Mouse (Mus musculus) skeletal muscle tissue, adult 2 months (tissue): ENCODE measurements around the gene Arhgap33.
"Not testable (repeated sequence)": the region's sequence is repeated elsewhere in the genome, so short reads cannot be mapped to it uniquely, and the experiment has no call there.

Experiments
- DNase-seq: peaks from one replicate; pipeline ENCODE4 v3.0.0-alpha.2; 2012; ENCODE audit warnings: low read depth, low spot score

The Arhgap33 gene

DNA sequence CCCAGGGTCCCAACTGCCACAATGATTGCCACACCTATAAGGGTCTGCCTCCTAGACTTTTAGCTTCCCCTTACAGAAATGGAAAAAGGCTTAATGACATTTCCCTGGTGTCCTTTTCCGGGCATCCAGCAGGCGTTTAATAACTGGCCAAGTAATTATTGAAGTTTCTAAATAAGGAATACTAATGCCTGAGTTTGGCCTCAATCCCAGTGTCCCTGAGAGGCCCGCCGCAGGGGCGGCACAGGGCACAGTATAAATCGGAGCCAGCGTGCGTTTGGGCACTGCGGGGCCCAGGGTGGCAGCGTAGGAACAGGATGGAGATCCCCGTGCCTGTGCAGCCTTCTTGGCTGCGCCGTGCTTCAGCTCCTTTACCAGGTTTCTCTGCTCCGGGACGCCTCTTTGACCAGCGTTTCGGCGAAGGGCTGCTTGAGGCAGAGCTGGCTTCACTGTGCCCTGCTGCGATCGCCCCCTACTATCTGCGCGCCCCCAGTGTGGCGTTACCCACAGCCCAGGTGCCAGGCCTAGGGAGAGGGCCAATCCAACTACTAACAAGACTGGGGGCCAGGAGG, 18.2 kb upstream of the Arhgap33 start:
- DNase-seq, result peak; percentile 80

DNA sequence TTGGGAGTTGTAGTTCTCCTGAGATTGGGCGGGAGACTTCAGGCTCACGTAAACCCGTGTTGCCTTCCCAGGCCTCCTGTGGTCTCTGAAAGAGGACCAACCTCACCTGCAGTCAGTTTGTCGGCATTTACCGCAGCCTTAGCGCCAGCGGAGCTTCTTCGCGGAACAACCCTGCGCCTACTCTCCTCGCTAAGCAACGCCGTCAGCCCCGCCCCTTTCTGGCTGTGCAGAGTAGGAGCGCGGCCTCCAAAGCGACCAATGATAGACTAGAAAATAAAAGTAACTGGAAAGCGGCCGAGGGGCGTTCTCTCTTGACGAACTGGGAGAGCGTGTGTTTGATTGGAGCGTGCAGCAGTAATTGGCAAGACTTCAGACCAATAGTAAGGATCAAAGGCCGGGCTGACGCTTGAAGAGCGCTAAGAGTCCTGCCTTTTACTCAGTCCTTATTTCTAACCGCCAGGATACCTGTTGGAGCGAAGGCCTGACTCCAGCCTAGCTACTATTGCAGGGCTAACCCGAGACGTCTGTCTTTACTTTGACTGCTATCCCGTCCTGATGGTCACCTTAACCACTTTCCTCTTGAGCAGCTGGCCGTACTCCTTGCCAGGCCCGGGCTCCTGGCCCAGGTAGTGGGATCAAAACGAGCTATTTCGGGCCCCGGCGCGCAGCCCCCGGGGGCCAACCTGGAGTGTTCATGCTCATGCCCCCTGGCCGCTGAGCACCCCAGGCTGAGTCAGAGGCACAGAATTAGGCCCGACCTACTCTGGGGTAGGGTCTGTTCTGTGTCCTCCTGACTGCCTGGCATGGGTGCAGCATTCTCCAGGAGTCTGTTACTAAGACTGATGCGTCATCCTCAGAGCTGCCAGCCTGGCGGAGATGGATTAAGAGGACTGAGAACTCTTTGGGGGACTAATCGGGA, 17.5 kb upstream of the Arhgap33 start, which contains the start of the genes Hspb6 and Proser3:
Hspb6 (plus strand) TSS at position 77 of the 919 bp plus-strand sequence.
Proser3 (minus strand) TSS at position 198 of the 919 bp plus-strand sequence.
- peak; percentile 98 for DNase-seq

DNA sequence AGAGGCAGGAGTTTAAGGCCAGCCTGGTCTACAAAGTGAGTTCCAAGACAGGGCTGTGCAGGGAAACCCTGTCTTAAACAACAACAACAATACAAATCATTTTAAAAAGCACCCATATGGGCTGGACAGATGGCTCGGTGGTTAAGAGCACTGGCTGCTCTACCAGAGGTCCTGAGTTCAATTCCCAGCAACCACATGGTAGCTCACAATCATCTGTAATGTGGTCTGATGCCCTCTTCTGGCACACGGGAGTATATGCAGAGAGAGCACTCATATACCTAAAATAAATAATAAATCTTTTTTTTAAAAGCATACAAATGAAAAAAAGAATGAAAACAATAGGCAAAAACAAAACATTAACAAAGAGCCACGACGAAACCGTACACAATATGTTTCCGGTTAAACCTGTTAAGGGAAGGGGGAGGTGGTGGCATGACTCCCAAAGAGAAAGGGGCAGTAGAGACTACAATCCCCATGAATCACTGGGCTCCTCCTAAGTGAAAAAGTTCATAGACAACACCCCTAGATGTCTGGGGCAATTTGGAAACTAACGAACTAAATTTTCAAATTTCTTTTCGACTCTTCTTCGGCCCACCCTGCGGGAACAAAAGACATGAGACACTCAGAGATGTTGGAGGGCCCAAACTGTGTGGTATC, 16.7 kb upstream of the Arhgap33 start:
- DNase-seq, result no peak

DNA sequence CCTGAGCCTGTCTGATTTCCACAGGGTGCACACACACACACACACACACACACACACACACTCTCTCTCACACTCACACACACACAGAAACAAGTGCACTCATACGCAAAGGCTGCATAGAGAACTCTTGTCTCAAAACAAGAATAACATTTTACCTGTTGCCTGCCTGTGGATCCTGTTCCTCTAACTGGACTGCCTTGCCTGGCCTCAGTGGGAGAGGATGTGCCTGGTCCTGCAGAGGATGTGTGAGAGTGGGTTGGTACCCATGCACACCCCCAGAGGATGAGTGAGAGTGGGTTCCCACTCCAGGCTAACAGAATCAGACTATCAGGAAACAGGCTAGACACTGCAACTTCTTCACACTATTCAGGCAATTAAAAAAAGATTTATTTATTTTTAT, 15.7 kb upstream of the Arhgap33 start:
- no peak for DNase-seq

DNA sequence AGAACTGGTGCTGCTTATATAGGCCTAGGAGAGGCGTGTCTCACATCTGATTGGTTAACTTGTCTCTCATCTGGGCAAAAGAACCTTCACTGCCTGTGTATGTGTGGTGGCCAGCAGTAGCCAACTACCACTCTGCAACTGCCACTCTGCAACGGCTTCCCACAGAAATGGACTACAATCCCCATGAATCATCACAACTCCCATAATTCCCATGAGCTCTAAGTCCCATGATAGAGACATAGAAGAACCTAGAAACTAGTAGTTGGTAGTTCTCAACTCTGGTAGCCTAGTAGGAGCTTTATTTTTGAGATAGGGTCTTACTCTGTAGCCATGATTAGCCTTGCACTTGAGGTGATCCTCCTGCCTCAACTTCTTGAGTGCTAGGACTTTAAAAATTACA, 15.0 kb upstream of the Arhgap33 start:
- no peak for DNase-seq

DNA sequence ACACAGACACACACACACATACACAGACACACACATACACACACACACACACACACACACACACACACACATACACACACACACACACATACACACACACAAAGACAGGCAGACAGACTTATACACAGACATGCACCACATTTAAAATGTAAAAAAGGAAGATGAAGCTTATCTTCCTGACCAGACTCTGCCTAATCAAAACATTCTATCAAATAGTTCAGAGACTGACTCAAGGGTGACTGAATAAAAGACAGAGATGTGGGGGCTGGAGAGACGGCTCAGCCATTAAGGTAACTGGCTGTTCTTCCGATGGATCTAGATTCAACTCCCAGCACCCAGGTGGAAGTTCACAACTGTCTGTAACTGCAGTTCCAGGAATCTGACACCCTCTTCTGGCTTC, 9.5 kb upstream of the Arhgap33 start:
- no peak for DNase-seq

DNA sequence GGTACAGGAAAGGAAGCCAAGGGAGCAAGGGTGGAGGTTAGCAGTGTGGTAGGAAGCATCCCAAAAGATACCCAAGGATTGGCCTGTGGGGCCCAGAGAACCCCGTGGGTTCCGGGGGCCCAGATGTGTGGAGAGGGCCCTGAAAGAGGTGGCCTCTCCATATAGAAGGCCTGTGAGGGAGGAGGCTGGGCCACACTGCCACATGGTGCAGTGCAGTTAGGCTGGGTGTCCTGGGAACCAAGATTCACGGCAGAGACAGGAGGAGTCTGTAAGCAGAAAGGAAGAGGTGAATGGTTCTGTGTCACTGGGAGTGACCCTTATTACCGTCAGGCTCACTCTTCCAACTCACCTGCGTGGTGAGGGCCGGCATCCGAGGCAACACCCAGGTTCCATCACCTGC, 5.7 kb upstream of the Arhgap33 start:
- no peak for DNase-seq

DNA sequence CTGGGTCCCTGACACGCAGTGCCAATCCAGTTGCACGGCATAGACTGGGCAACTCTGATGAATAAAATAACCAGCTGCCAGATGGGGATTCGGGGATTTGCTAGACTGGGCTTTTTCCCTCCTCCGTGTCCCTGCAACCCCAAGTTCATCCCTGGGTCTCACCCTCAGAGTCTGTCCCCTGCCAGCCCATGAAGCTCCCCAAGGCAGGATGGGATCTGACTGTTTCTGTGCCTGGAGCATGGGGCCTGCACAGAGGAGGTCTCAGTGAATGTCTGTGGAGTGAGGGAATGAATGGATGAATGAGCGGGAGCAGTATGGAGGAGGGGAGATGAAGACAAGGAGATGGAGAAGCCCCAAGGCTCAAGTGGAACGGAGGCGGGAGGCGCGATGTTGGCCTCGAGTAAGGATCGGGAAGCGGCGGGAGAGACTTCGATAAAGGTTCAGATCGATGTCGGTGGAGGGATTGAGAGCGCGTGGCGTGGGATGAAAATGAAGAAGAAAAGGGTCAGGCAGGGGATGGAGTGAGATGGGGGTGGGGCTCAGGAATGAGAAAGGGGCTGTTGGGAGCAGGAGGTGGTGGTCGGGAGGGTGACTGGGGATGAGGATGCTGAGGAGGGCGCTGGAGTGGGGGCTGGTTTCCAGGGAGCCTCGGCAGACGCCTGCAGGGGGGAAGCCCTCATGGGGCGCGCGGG, 773 bp downstream of the Arhgap33 start:
- DNase-seq, result no peak

DNA sequence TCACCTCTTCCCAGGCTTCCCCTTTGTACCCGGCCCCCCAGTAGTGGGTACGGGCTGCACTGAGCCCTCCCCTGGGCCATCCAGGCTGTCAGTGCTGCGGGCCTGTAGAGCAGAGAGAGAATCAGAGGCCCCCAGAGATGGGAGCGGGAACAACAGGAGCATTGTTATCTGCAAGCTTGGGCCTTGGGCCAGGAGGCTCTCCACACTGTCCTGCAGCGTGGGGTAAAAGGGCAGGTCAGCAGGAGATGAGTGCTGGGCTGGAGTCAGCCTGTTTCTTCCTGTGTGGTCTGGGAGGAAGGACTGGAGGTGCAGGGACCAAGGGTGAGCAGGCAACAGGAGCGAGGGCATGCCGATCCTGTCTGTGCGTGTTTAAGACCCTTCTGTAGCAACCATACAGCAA, 1.9 kb downstream of the Arhgap33 start:
- DNase-seq, result no peak

DNA sequence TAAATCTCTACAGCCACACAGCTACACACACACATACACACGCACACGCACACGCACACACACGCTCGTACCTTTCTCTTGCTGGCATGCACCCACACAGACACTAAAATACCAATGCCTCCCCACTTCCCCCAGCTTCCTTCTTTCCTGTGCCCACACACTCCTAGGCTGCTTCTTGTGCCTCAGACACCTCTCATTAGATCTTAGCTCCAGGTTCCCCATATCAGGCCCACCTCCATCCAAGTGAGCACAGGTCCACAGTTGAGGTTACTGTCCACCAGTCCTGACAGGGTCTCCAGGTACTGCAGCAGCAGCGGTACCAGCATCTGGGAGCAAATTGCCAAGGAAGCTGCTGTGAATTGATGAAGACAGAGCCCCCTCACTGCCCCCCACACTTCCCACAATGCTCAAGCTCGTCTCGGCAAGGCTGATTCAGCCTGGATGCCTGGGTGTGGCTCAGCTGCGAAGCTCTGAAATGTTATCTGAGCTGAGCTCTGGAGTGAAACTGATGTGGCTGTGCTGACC, 3.5 kb downstream of the Arhgap33 start:
- no peak for DNase-seq

DNA sequence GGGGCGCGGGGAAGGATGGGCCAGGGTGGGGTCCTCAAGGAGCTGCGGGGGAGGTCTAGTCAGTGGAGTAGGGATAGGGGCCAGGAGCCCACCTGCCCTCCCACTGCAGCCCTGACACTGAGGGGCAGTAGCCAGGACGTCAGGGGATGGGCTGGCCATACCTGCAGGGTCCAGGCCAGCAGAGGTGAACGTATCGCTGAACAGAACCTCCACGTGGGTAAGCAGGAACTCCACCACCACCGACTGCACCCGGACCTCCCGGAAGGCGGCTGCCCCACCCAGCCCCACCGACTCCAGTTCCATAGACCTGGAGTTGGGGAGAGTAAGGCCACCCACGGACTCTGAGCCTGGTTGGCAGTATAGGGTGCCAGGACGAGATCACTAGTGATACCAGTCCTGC, 7.9 kb downstream of the Arhgap33 start:
- no peak for DNase-seq

DNA sequence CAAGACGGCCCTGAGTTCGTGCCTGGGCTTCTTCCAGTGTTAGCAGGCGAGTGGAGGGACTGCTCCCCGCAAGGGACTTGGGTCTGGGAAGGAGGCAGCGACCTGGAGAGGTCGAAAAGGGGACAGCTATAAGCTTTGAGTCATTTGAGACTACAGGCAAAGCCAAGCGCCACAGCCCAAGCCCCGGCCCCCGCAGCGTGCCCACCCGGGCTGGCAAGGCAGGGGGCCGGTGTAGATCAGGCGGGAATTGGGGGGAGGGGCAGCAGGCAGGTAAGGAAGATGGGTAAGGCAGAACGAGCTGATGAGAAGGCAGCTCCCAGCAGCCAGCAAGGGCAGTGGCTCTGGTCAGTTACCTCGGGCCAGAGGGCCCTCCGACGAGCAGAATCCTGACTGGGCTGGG, 8.5 kb downstream of the Arhgap33 start:
- DNase-seq, result no peak

DNA sequence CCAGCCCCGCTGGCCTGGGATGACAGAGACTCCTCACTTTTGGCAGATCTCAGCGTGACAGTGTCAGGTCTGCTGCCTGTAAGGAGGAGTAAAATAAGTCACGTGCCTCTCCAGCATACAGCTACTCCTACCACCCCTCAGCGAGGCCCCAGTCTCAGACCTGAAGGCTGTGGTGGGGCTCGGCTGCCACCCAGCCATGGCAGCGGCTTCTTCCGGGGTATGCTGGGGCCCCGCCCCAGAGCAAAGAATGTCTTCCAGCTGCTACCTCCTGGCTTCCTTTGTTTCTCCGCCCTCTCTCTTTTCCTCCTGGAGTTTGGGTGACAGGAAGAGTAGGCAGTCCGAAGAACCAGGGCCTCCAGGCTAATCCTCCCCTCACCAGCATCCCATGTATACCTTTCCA, 8.9 kb downstream of the Arhgap33 start:
- no peak for DNase-seq

DNA sequence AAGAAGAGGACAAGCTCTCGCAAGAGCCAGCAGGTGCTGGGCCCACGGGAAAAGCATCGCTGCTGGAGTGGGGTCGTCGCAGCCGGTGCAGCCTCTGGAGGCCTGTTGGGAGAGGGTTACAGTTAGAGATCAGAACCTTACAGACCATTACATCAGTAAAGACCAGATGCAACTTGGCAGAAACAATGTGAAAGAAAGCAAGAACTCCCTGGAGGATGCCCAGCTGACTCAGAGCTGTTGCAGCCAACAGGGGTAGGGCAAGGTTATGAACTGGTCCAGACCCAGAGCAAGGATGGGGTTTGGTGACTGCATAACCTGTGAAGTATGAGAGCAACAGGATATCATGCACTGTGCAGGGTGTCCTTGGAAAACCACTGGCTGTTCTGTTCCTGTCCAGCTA, 10.4 kb downstream of the Arhgap33 start:
- DNase-seq, result peak; percentile 38

DNA sequence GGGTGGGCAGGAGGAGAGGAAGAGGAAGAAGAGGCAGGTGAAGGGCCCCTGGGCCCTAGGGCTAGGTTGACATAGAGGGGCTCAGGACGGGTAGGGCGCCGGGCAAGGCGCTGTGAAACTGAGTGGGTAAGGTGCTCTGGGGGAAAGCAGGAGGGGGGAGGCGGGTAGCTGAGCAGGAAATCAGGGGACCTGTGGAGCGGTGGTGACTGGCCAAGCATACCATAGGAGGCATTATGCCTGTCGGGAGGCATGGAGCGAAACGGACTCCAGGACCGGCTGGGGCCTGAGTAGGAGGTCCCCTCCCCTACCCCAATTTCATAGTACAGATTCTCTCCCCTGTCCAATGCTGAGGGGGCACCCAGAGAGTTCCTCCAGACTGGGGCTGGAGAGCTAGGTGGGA, 12.0 kb downstream of the Arhgap33 start:
- DNase-seq, result no peak

DNA sequence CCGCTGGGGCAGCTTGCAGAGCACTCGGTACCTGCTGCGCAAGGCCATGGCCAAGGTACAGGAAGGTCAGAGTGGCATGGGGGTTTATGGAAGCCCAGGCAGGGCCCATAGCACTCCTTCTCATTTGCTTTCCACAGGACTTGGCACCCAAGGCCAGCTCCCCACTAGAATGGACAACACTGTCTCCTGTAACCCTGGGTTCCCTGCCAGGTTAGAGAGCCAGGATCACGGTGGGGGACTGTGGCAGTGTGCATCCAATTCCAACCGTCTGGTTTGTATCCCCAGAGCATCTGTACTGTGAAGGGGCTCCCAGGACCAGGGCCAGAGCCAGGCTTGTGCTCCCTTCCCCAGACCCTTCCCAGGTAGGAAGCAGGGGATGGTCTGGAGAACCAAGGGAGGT, 14.0 kb downstream of the Arhgap33 start:
- DNase-seq, result no peak

DNA sequence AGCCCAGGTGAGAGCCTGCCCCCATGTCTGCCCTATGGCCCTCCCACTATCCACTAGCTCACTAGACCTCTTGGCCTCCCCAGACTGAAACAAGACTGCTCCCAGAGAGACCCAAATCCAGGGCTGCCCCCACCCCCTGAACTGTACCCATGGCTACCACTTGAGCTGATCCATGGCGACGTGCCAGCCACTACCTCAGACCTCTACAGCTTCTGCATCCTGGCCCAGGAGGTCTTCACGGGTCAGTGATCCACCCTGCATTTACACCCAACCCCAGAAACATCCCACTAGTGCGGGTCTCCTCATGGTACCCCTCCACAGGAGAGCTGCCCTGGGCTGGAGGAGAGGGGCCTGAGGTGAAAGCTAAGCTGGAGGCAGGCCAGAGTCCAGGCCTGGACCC, 14.5 kb downstream of the Arhgap33 start:
- no peak for DNase-seq

DNA sequence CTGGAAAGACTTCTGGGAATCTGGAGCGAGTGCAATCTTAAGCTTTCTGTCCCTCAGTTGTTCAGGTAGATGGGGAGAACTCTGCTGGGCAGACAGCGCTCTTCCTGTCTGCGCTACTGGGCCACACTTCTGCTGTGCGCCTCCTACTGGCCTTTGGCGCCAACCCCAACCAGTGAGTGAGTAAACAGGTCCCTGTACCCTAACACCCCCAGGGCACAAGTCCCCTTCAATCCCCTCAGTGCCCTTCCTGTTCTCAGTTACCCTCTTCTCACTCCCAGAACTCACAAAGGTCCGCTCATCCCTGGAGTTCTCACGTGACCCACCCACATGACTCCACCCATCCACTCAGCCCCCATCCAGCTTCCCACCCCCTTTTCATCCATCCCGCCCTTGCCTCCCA, 16.5 kb downstream of the Arhgap33 start:
- DNase-seq, result no peak

DNA sequence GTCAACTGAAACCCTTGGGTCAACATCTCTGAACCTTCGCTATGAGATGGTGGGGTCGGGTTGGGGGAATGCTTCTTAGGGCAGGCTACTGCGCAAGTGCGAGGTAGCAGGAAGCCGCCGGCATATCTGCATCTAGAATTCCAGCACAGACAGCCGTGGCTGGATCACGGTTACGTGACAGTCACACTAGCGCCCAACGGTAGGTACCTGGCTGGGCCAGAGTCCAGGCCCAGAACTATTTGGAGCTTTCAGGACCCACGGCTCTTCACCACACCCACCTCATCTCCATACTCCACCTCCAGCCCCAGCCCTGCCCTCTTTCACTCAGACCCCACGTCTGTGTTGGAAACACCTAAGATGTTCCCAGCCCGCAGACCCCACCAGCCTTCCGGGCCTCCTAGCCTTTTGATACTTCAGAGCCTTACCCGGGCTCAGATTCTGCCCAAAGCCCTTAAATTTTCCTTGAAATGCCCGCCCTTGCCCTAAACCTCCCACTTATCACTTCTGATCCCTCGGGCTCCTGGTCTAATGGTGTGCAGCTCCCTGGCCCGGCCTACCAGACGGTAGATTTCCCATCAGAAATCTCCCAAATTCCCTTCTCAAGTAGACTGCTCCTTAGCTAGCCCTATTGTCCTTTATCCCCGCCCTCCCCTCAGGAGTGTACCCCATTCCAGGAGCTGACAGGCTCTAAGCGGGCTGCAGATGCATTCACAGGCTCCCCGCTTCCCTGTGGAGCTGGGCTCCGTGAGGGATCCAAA, 19.7 kb downstream of the Arhgap33 start:
- no peak for DNase-seq

DNA sequence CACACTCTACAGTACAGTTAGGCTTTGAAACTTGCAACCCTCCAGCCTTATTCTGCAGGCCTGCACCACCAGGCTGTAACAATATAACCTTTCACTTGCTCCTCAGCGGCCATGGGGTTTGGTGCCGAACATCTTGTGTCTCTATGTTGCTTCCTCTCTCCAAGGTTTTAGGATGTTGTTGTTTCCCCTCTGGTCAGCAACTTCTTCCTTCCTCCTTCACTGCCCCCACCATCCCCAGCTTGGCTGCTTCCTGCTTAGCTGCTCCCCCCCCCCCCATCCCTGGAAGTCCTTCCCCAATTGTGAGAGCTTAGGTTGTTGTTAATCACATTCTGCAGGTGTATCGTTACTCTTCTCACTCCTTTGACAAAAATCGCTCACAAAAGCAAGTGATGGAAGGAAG, 26.8 kb downstream of the Arhgap33 start:
- DNase-seq, result no peak

DNA sequence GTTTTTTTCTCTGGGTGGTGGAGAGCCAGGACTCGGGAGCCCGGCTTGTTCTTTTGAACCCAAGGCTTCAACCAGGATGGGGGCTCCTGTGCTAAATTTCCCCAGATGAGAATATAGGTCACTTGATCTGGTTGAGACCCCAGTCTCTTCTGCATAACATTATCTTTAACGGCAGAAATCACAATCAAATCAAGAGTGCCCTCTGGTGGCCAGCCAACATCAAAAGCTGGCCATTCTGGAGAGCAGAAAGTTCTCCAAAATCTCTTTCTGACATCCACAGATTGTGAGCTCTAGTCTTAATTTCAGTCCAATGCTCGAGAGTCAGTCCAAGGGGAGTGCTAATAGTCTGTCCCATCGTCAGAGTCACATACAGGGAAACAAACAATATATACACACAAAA, 33.7 kb downstream of the Arhgap33 start:
- not testable (repeated sequence) for DNase-seq
